Mouse (Mus musculus) left cerebral cortex, postnatal 36 days (tissue): ENCODE measurements around the gene Tent5b. TPM values are rescaled to one million over a fixed set of nuclear protein-coding genes. Genes with fewer than 3 reads are reported as not detected.

Source experiments
- DNase-seq, 2 experiments: peaks; one replicate each; pipeline ENCODE4 v3.0.0; 2021 to 2022; ENCODE audit warnings: low spot score in 2 of 2, mixed read lengths in 1 of 2
- intact Hi-C: fragments of 180-260 bp; cut with DNase I; formaldehyde crosslinking; loops from one replicate; pipeline ENCODE4 v1.15.1; 2025
- total RNA-seq, 2 experiments: library from RNA; stranded (reverse); gene quantifications; 2 replicates each; pipeline ENCODE4 v1.2.3; 2021

Tent5b gene
- total RNA-seq: not detected

- peak; percentile 87 to 91 for DNase-seq
- intact Hi-C loops: no loop called here
These were observed at the start of gene Tent5b for GRCm38 (mm10) chr4:133479458-133480184. TSS of gene Tent5b (plus strand) at chr4:133480132.

GRCm38 (mm10) chr4:133431508-133431907 is 48.4 kb upstream of the Tent5b start:
- no peak for DNase-seq
- intact Hi-C loops: no loop called here

GRCm38 (mm10) chr4:133432560-133433171 is 47.3 kb upstream of the Tent5b start:
- peak; percentile 35 to 54 for DNase-seq
- intact Hi-C loops: no loop called here

- intact Hi-C loops: no loop called here
- DNase-seq: no peak
These were observed 44.0 kb upstream of the Tent5b start for GRCm38 (mm10) chr4:133435921-133436320.

- intact Hi-C loops: no loop called here
- no peak for DNase-seq
These were observed 40.2 kb upstream of the Tent5b start for GRCm38 (mm10) chr4:133439460-133440376.

GRCm38 (mm10) chr4:133440377-133440795 is 39.5 kb upstream of the Tent5b start:
- intact Hi-C loops: no loop called here
- no peak for DNase-seq

GRCm38 (mm10) chr4:133442194-133442593 is 37.7 kb upstream of the Tent5b start:
- intact Hi-C loops: no loop called here
- no peak for DNase-seq

GRCm38 (mm10) chr4:133443085-133443484 is 36.8 kb upstream of the Tent5b start:
- no peak for DNase-seq

GRCm38 (mm10) chr4:133445727-133446126 is 34.2 kb upstream of the Tent5b start:
- no peak for DNase-seq
- intact Hi-C loops: no loop called here

More at GRCm38 (mm10) chr4:133443085-133443484, 36.8 kb upstream of the Tent5b start:
- intact Hi-C loops: no loop called here

GRCm38 (mm10) chr4:133447366-133447765 is 32.6 kb upstream of the Tent5b start:
- no peak for DNase-seq
- intact Hi-C loops: no loop called here

- DNase-seq: no peak
- intact Hi-C loops: no loop called here
These were observed 32.0 kb upstream of the Tent5b start for GRCm38 (mm10) chr4:133447967-133448366.

GRCm38 (mm10) chr4:133448708-133449388 is 31.1 kb upstream of the Tent5b start:
- no peak for DNase-seq
- intact Hi-C loops: no loop called here

GRCm38 (mm10) chr4:133449726-133450125 is 30.2 kb upstream of the Tent5b start:
- intact Hi-C loops: loop anchor here (1.0 to 5.0 kb wide), 2 partner anchors 25 to 142 kb away; no protein-coding TSS in a partner anchor
- DNase-seq: peak in 1 of 2 experiments; percentile 40

GRCm38 (mm10) chr4:133451536-133451935 is 28.4 kb upstream of the Tent5b start:
- intact Hi-C loops: loop anchor here (5.0 kb wide), 1 partner anchor 144 kb away; no protein-coding TSS in a partner anchor

GRCm38 (mm10) chr4:133452433-133452832 is 27.5 kb upstream of the Tent5b start:
- no peak for DNase-seq
- intact Hi-C loops: loop anchor here (5.0 kb wide), 1 partner anchor 145 kb away; no protein-coding TSS in a partner anchor

More at GRCm38 (mm10) chr4:133451536-133451935, 28.4 kb upstream of the Tent5b start:
- DNase-seq: peak; percentile 71 to 84

- intact Hi-C loops: no loop called here
- DNase-seq: no peak
These were observed 21.9 kb upstream of the Tent5b start for GRCm38 (mm10) chr4:133458044-133458443.

GRCm38 (mm10) chr4:133460006-133460405 is 19.9 kb upstream of the Tent5b start:
- DNase-seq: no peak
- intact Hi-C loops: no loop called here

- DNase-seq: no peak
- intact Hi-C loops: no loop called here
These were observed 19.1 kb upstream of the Tent5b start for GRCm38 (mm10) chr4:133460796-133461325.

GRCm38 (mm10) chr4:133461362-133461761 is 18.6 kb upstream of the Tent5b start:
- DNase-seq: no peak
- intact Hi-C loops: no loop called here
